Mouse (Mus musculus) thymus, adult 2 months (tissue): ENCODE results near the gene Pex14.

Experiments used
- CTCF ChIP-seq: fragments of 200-500 bp; IDR thresholded peaks from 2 replicates; pipeline ENCODE4 v1.5.1; 2012; ENCODE audit warnings: mild to moderate bottlenecking, control low read depth, low read length, moderate library complexity, borderline replicate concordance; ENCODE audit not compliant: control insufficient read depth, poor library complexity, insufficient read depth; ENCODE audit errors: extremely low read depth
- POLR2A ChIP-seq: fragments of 200-500 bp; IDR thresholded peaks from 2 replicates; pipeline ENCODE4 v1.6.1; 2012; ENCODE audit warnings: mild to moderate bottlenecking, low read length, control low read depth, moderate library complexity; ENCODE audit not compliant: control insufficient read depth, poor library complexity, insufficient read depth; ENCODE audit errors: extremely low read depth

- TF ChIP-seq CTCF: no peak
- TF ChIP-seq POLR2A: no peak
Observed at GRCm38 (mm10) chr4:149136116-149136850, 36.6 kb upstream of the Pex14 start.
